Mouse (Mus musculus) adipocyte (in vitro differentiated cells): Measurements from ENCODE around the gene Parva.

ENCODE experiments used
- DNase-seq: peaks from one replicate; pipeline ENCODE4 v3.0.0-alpha.2; 2016; ENCODE audit warnings: low spot score

The Parva gene

GRCm38 (mm10) chr7:112603496-112604170 is 176.3 kb downstream of the Parva start:
- DNase-seq, result peak; percentile 50

DNA sequence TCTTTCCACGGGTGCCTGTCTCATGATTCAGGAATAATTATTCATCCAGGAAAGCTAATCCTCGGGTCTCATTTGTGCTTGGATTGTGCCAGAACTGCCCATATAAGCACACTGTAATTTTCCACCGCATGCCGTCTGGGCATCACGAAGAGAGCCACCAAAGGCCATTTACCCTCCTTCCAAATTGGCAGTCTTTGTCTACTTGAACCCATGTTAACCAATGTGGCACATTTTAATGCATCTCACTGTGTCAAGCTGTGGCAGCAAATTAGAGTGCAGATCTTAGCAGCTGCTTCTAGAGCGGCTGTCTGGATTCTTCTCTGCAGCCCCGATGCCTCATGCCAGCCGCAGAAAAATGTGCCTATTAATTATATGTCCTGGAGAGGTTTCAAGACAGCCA is 176.9 kb downstream of the Parva start:
- no peak for DNase-seq

GRCm38 (mm10) chr7:112614046-112614790 is 186.9 kb downstream of the Parva start:
- DNase-seq, result no peak

DNA sequence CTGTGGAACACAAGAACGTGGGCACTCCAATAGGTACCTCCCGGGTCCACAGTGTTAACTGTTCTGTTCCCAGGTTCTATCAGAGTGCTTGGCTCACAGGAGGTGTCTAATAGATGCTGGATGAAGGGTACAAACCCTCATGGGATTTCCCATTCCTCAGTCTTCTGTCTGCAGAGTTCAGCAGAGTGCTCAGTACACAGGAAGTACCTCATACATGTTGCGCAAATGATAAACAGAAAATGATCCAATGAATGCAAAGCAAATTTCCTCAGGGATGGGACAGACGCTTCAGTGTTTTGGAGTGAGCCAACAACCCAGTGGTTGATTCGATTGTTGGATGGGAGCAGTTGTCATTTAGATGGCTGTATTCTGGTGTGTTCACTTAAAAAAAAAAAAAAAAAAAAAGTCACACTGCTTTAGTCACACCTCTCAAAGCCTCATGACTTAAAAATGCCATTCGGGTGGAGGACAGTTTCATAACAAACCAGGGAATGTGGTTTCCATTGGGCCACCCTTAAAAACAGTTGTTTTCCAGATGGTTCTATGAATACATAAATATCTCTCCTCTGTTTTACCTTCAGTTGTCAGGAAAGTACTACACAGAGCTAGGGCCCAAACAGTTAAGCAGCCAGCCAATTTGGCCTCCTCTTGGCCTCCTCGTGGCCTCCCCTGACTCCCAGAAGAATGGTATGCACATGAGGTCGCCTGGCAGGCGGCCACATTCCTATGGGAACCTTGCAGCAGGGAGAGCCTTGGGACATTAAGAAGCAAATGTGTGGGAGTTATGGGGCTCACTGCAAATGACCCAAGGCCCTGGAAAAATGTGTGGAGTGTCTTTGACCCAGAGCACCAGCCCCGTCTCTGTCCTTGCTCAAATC is 187.7 kb downstream of the Parva start:
- DNase-seq, result peak; percentile 83

GRCm38 (mm10) chr7:112620322-112621179 is 193.2 kb downstream of the Parva start:
- DNase-seq, result peak; percentile 54

DNA sequence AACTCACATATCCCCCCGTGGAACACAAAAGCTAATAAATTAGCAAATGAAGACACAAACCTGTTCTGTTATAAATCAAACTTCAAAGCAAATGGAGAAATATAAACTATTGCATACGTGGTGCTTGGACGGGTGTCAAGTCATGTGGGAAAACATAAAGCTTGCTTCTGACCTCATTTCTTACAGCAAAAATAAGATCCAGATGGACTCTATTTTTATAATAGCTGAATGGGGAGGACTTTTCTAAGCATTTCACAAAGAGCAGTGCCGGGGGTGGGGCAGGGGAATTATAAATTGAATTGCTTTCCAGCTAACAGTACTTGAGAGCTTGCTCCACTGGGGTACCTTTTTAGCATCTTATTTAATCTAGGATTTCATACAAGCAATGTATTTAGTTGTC is 200.2 kb downstream of the Parva start:
- DNase-seq, result no peak

DNA sequence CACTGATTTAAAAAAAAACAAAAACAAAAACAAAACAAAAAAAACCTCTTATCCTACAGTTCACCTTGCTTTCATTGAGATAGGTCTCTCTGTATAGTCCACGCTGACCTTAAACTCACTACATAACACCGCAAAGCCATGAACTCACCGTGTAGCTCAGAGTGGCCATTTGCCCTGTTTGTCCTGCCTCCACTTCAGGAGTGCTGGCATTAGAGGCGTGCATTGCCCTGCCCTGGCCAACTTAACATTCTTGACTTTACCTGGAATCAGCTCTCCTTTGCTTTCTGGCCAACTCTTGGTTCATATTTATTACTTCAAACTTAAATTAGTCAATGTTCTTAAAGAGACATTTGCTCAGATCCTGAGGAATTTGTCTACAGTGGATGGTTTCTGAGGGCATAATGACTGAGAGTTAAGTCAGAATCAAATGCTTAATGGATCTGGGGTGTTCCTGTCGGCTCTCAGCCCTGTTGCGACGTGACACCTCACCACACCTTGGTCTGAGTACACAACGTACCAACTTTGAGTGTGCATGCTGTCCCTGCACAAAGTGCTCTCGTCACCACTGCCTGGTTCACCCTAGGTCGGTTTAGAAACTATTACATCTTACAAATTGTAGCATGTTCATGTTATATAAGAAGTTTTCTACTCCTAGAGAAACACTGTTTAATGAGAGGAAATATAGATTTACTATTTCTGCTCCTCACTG is 207.4 kb downstream of the Parva start:
- DNase-seq, result no peak

DNA sequence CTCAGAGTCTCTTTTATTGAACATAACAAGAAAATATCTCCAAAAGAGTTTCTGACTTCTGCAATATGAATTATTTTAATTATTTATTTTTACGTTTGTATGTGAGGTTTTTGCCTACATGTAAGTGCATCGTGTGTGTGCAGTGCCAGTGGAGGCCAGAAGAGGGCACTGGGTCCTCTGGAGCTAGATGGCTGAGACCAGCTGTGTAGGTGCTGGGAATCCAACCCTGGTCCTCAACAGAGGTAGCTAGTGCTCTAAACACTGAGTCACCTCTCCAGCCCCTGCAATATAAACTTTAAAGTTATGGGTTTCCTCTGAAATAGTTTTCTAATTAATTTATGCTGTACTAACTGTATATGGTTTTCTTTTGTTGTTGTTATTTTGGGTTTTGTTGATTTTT is 208.6 kb downstream of the Parva start:
- DNase-seq, result no peak
